Mouse (Mus musculus): Measurements from ENCODE around the gene Brf1. TPM values are rescaled to one million over a fixed set of nuclear protein-coding genes. Genes with fewer than 3 reads are reported as not detected.
A peak's percentile ranks its signal among the peaks of the same experiment; 100 is the strongest.

The Brf1 gene
- polyA plus RNA-seq, 1 experiment from 2014 or later, result 41.6 TPM

DNA sequence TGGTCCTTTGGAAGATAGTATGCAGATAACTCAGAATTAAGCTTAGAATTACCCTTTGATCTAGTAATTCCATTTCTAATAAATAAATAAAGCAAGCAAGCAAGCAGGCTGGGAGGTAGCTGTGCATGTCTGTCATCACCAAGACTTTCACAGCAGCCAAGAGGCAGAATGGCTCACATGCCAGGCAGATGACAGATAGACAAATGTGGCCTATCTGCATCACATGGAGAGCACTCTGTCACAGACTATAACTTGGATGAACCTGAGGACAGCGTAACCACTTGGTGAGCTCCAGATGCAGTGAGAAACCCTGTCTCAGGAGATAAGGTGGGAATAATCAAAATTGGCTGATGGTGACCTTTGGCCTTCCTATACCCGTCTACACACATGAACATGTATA, 34.6 kb upstream of the Brf1 start:
- Histone ChIP-seq H3K9ac (ENCODE audit: low read depth, low read length) (no peak overlapping the region), H3K36me3 (ENCODE audit: control insufficient read depth, insufficient read depth, low read length) (no peaks in the 10 kb centered on the region; the same call in 1 of the 2 replicates), H3K4me2 (ENCODE audit: low read depth, low read length) (no peak overlapping the region), H3K27ac (ENCODE audit: low read length) (no peak overlapping the region), H3K27me3 (replicated peaks; ENCODE audit: control insufficient read depth, insufficient read depth, low read length) (no peaks in the 10 kb centered on the region), H3K4me3 (ENCODE audit: low read length) (no peak overlapping the region), H3K9me3 (ENCODE audit: control insufficient read depth, low read length) (no peaks in the 10 kb centered on the region), H3K4me1 (ENCODE audit: control insufficient read depth, insufficient read depth, low read length) (no peaks in the 10 kb centered on the region)
- no peak for ATAC-seq
- WGBS, result 85% methylated on average over 2 of the region's 2 CpGs

DNA sequence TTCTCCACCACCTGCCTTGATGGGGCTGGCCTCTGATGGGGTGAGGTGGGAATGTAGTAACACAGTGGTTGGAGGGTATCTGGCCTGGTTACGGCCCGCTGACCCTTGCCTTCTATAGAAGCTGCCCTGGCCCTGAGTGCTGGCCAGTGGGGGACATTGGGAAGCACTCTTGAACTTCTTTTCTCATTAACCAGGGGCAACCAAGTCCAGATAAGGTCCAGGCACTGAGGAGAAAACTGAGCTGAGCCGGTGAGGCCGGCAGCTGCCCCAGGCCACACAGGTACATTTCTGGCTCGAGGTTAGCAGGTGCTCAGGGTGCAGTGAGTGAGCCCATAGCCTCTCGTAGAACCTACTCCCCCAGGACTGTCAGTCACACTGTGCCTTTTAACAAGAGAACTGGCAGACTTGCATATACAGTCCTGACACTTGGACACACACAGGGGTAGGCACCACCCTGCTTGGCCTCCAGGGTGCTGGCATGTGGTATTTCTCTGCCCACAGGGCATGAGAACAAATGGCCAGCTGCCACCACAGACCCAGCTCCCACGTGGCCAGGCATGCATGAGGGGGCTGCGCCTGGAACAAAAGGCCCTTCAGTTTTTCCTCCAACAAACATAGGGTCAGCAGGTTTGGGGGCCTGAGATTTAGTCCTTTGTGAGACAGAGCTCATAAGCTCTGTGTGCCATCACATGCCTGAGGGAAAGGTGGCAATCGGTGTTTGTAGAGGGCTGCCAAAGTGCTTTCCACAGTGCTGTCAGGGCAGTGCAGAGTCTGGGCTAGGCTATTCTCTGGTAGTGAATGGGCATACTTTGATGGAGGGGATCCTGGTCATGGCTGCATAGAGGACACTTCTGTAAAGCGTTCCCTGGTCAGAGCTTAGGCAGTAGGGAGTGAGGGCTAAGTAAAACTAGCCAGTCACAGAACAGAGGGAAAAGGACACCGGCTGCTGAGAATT, 32.1 kb upstream of the Brf1 start:
- H3K27ac ChIP-seq (ENCODE audit: low read length), result no peak overlapping the region
- no peak overlapping the region for H3K4me2 ChIP-seq (ENCODE audit: low read depth, low read length)
- H3K4me1 ChIP-seq (ENCODE audit: control insufficient read depth, insufficient read depth, low read length), result peaks cover 6% of the 10 kb centered on the region
- H3K4me3 ChIP-seq (ENCODE audit: low read length), result no peak overlapping the region
- 72% methylated on average over 11 of the region's 11 CpGs for WGBS
- H3K9me3 ChIP-seq (ENCODE audit: control insufficient read depth, low read length), result no peaks in the 10 kb centered on the region
- no peak for ATAC-seq
- H3K36me3 ChIP-seq (ENCODE audit: control insufficient read depth, insufficient read depth, low read length), result no peaks in the 10 kb centered on the region; the same call in 1 of the 2 replicates
- H3K27me3 ChIP-seq (replicated peaks; ENCODE audit: control insufficient read depth, insufficient read depth, low read length), result no peaks in the 10 kb centered on the region
- no peak overlapping the region for H3K9ac ChIP-seq (ENCODE audit: low read depth, low read length)

DNA sequence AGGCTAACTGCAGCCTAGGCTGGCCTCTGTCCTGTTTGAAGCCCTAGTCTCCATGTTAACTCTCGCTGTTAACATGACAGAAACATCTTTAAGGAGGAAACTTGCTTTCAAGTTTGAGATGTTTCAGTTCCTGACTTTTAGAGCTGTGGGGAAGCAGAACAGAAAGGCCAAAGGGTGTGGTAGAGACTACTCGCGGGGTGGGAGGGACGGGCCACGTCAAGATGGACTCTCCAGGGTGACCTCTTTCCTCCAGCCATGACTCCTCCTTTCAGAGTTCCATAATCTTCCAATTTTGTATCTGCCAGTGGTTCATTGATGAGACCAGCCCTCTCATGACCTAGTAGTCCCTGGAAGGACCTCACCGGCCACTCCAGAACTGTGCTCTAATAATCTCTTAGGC, 30.9 kb upstream of the Brf1 start:
- Histone ChIP-seq H3K4me3 (ENCODE audit: low read length) (no peak overlapping the region), H3K9ac (ENCODE audit: low read depth, low read length) (no peak overlapping the region), H3K4me1 (ENCODE audit: control insufficient read depth, insufficient read depth, low read length) (peaks cover 6% of the 10 kb centered on the region), H3K4me2 (ENCODE audit: low read depth, low read length) (no peak overlapping the region), H3K27ac (ENCODE audit: low read length) (no peak overlapping the region), H3K27me3 (replicated peaks; ENCODE audit: control insufficient read depth, insufficient read depth, low read length) (no peaks in the 10 kb centered on the region), H3K36me3 (ENCODE audit: control insufficient read depth, insufficient read depth, low read length) (no peaks in the 10 kb centered on the region; the same call in 1 of the 2 replicates), H3K9me3 (ENCODE audit: control insufficient read depth, low read length) (no peaks in the 10 kb centered on the region)
- ATAC-seq, result no peak
- WGBS, result 87% methylated on average over 6 of the region's 6 CpGs

DNA sequence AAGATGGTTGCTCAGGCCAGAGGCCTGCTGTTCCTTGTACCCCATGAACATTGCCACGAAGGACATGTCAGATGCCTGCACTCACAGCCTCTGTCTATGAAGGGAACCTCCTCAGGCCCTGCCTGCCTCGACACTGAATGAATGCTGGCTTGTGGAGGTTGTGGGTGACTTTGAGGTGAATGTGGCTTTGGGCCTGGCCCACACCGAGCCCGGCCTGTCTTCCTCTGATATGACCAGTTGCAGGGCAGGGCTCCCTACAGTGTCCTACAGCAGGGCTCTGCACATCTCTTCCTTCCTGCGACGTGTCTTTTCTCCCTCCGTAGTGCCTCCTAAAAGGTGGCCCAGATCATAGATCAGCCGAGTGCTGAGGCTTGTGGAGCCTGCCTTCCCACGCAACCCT, 30.5 kb upstream of the Brf1 start:
- ATAC-seq, result 0 out of 2 replicates have a peak, but pooled peaks have one; percentile 31
- Histone ChIP-seq H3K9me3 (ENCODE audit: control insufficient read depth, low read length) (no peaks in the 10 kb centered on the region), H3K4me2 (ENCODE audit: low read depth, low read length) (no peak overlapping the region), H3K4me3 (ENCODE audit: low read length) (no peak overlapping the region), H3K27ac (ENCODE audit: low read length) (no peak overlapping the region), H3K9ac (ENCODE audit: low read depth, low read length) (no peak overlapping the region), H3K4me1 (ENCODE audit: control insufficient read depth, insufficient read depth, low read length) (peaks cover 6% of the 10 kb centered on the region), H3K36me3 (ENCODE audit: control insufficient read depth, insufficient read depth, low read length) (no peaks in the 10 kb centered on the region; the same call in 1 of the 2 replicates), H3K27me3 (replicated peaks; ENCODE audit: control insufficient read depth, insufficient read depth, low read length) (no peaks in the 10 kb centered on the region)
- 85% methylated on average over 9 of the region's 9 CpGs for WGBS

DNA sequence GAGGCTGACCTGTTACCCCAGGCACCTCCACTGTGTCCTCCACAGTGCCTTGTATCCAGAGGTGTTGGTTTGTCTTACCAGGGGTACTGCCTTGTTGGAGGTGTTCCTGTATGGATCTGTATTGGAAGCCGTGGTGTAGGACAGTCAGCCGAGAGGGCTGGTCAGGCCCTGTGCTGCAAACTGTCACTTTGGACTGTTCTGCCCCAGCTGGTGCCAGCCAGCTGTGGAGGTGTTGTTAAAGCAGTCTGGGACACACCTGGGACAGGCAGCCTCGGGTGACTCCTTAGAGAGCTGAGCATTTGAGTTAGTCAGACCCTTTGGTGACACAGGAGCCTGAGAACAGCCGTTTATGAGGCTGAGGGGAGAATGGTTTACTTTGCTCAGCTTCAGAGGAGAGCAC, 29.5 kb upstream of the Brf1 start:
- no peaks in the 10 kb centered on the region; the same call in 1 of the 2 replicates for H3K36me3 ChIP-seq (ENCODE audit: control insufficient read depth, insufficient read depth, low read length)
- no peaks in the 10 kb centered on the region for H3K27me3 ChIP-seq (replicated peaks; ENCODE audit: control insufficient read depth, insufficient read depth, low read length)
- H3K9me3 ChIP-seq (ENCODE audit: control insufficient read depth, low read length), result no peaks in the 10 kb centered on the region
- no peak overlapping the region for H3K4me3 ChIP-seq (ENCODE audit: low read length)
- H3K4me2 ChIP-seq (ENCODE audit: low read depth, low read length), result no peak overlapping the region
- H3K27ac ChIP-seq (ENCODE audit: low read length), result no peak overlapping the region
- 42% methylated on average over 4 of the region's 4 CpGs for WGBS
- H3K9ac ChIP-seq (ENCODE audit: low read depth, low read length), result no peak overlapping the region
- ATAC-seq, result 0 out of 2 replicates have a peak, but pooled peaks have one; percentile 50
- H3K4me1 ChIP-seq (ENCODE audit: control insufficient read depth, insufficient read depth, low read length), result peaks cover 6% of the 10 kb centered on the region

DNA sequence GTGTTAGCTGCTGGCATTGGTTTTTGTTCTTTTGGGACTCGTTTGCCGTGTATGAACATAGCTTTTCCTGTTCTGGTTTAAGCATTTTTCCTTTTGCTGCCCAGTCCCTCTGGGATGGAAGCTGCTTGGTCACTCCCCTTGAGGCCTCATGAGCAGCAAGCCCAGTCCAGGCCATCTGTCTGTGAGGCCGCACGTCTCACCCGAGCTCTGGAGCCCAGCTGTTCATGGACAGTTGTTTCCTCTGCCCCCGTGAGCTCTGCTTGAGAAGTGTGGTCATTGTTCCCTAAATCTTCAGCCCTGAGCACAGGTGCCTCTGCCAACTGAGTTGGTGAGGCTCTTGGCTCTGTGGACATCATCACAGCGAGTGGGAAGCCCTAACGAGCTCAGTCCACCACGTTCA, 28.4 kb upstream of the Brf1 start:
- H3K4me3 ChIP-seq (ENCODE audit: low read length), result no peak overlapping the region
- WGBS, result 68% methylated on average over 9 of the region's 9 CpGs
- peaks cover 6% of the 10 kb centered on the region for H3K4me1 ChIP-seq (ENCODE audit: control insufficient read depth, insufficient read depth, low read length)

DNA sequence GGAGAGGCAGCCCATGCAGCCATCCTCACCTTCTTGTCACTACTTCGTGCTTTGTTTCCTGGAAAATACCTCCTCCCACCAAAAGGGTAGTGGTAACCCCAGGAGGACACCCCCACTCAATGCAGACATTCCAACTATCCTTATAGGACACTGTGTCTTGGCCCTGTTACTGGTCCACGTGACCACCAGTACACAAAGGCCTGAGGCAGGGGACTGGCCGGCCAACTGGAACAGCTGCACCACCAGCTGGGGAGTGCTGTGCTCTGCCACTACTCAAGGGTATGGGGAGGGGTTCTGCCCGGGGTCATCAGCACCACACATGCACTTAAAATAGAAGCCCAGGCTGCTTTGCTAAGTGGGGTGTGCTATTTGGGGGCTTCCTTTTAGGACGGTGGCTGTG, 27.6 kb upstream of the Brf1 start:
- WGBS, result 57% methylated on average over 5 of the region's 5 CpGs
- Histone ChIP-seq H3K27ac (ENCODE audit: low read length) (no peak overlapping the region), H3K9me3 (ENCODE audit: control insufficient read depth, low read length) (no peaks in the 10 kb centered on the region), H3K9ac (ENCODE audit: low read depth, low read length) (no peak overlapping the region; the same call in 1 of the 2 replicates), H3K36me3 (ENCODE audit: control insufficient read depth, insufficient read depth, low read length) (no peaks in the 10 kb centered on the region; the same call in 1 of the 2 replicates), H3K4me3 (ENCODE audit: low read length) (no peak overlapping the region), H3K4me1 (ENCODE audit: control insufficient read depth, insufficient read depth, low read length) (peaks cover 6% of the 10 kb centered on the region), H3K4me2 (ENCODE audit: low read depth, low read length) (no peak overlapping the region), H3K27me3 (replicated peaks; ENCODE audit: control insufficient read depth, insufficient read depth, low read length) (no peaks in the 10 kb centered on the region)
- no peak for ATAC-seq

More for the DNA sequence above, 28.4 kb upstream of the Brf1 start:
- no peak for ATAC-seq
- H3K27me3 ChIP-seq (replicated peaks; ENCODE audit: control insufficient read depth, insufficient read depth, low read length), result no peaks in the 10 kb centered on the region
- no peak overlapping the region for H3K9ac ChIP-seq (ENCODE audit: low read depth, low read length)
- H3K27ac ChIP-seq (ENCODE audit: low read length), result no peak overlapping the region
- H3K4me2 ChIP-seq (ENCODE audit: low read depth, low read length), result no peak overlapping the region
- H3K9me3 ChIP-seq (ENCODE audit: control insufficient read depth, low read length), result no peaks in the 10 kb centered on the region
- no peaks in the 10 kb centered on the region; the same call in 1 of the 2 replicates for H3K36me3 ChIP-seq (ENCODE audit: control insufficient read depth, insufficient read depth, low read length)

DNA sequence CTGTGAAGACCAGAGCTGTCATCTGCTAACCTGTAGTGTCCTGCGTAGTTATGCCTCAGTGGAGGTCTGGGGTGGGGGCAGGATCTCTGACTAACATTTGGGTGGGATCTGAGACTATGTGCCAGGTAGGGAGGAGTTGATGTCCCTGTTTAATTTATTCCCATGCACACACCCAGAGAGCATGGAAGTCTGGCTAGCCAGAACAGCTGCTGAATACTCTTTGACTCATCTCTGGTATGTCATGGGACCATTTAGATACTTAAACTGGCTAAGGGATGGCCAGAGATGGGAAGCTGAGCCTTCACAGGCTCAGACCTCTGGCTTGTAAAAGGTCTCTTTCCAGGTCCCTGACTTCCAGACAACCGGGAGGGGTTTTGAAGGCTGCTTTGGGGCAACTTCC, 27.0 kb upstream of the Brf1 start:
- H3K27me3 ChIP-seq (replicated peaks; ENCODE audit: control insufficient read depth, insufficient read depth, low read length), result no peaks in the 10 kb centered on the region
- no peak overlapping the region for H3K4me3 ChIP-seq (ENCODE audit: low read length)
- WGBS, result 89% methylated on average over 2 of the region's 2 CpGs
- no peak overlapping the region for H3K9ac ChIP-seq (ENCODE audit: low read depth, low read length)
- H3K36me3 ChIP-seq (ENCODE audit: control insufficient read depth, insufficient read depth, low read length), result no peaks in the 10 kb centered on the region; the same call in 1 of the 2 replicates
- H3K4me1 ChIP-seq (ENCODE audit: control insufficient read depth, insufficient read depth, low read length), result peaks cover 6% of the 10 kb centered on the region
- no peak for ATAC-seq
- H3K27ac ChIP-seq (ENCODE audit: low read length), result no peak overlapping the region
- H3K4me2 ChIP-seq (ENCODE audit: low read depth, low read length), result no peak overlapping the region
- no peaks in the 10 kb centered on the region for H3K9me3 ChIP-seq (ENCODE audit: control insufficient read depth, low read length)

DNA sequence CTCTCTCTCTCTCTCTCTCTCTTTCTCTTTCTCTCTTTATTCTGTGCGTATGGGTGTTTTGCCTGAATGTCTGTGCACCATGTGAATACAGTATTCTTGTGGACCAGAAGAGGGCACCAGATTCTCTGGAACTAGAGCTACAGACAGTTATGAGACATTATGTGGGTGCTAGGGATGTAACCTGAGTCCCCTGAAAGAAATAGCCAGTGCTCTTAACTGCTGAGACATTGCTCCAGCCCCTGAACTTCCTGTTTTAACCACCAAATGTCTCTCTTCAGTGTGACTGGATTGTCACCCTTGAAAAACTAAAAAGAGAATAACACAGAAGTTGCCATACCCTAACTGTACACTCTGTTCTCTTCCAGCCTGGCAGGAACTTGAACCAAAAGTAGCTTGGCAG, 26.1 kb upstream of the Brf1 start:
- Histone ChIP-seq H3K9ac (ENCODE audit: low read depth, low read length) (no peak overlapping the region), H3K4me3 (ENCODE audit: low read length) (no peak overlapping the region), H3K27ac (ENCODE audit: low read length) (no peak overlapping the region), H3K4me1 (ENCODE audit: control insufficient read depth, insufficient read depth, low read length) (peaks cover 6% of the 10 kb centered on the region), H3K4me2 (ENCODE audit: low read depth, low read length) (no peak overlapping the region), H3K27me3 (replicated peaks; ENCODE audit: control insufficient read depth, insufficient read depth, low read length) (no peaks in the 10 kb centered on the region), H3K36me3 (ENCODE audit: control insufficient read depth, insufficient read depth, low read length) (no peaks in the 10 kb centered on the region), H3K9me3 (ENCODE audit: control insufficient read depth, low read length) (no peaks in the 10 kb centered on the region)
- WGBS, result 100% methylated on average over 1 of the region's 1 CpGs
- no peak for ATAC-seq
